In the genomic region with DNA sequence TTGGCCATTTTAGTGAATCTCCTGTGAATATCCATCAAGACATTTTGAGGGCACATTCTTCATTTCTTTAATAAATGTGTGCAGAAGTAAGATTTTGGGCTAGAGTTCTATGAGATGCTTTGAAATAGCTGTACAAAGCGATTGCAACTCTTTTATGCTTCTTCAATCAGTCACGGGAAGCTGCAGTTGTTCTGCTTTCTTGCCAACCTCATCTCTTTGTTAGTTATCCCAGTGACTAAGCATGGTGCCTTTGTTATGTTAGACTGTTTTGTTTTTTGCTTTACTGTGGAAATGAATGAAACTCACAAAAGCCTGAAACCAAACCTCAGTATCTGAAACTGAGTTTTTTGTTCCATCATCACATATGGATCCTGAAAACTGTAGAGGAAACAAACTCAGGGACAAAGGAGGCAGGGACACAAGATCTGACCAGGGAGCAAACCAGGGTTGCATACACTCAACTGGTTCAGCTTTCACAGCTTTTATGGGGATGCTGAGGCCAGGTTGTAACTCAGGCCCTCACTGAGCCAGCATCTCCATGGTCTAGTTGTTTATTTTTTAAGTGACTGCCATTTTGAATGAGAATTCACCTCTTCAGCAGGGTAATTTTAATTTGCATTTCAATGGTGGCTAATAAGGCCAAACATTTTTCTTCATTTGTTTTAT, we compare ENCODE assay signal across 26 mouse cellular contexts.
A peak's percentile ranks its signal among the peaks of the same experiment; 100 is the strongest.
DNase-seq lines count a peak whose midpoint lies in the region; ATAC-seq lines count a peak whose summit lies in the region.
"Had no signal": no experiment of that assay in that cellular context is flagged by ENCODE, and none has a peak within 500 bp of the region (broad histone marks: within the 10 kb centered on the region; RNA-seq: fewer than 3 reads in every experiment).

No protein-coding gene starts in this region.

- H3K4me3 ChIP-seq in hindbrain, embryonic 10.5 days: no peak overlapping the region
- no peak overlapping the region for H3K4me3 ChIP-seq in hindbrain, embryonic 12.5 days
- no peak overlapping the region for H3K4me3 ChIP-seq in forebrain, embryonic 14.5 days (ENCODE audit: low read depth, low read length)
- no peak overlapping the region for H3K4me3 ChIP-seq in hindbrain, embryonic 14.5 days (replicated peaks; ENCODE audit: low read length)
- H3K4me3 ChIP-seq in heart, embryonic 11.5 days (ENCODE audit: low read depth, low read length): no peak overlapping the region
- H3K4me3 ChIP-seq: embryonic facial prominence, embryonic 15.5 days; heart, embryonic 12.5 days; hindbrain, embryonic 15.5 days; layer of hippocampus, adult 2 months; limb, embryonic 10.5 days; neural tube, embryonic 12.5 days had no signal

- 0 out of 2 replicates have a peak, but pooled peaks cover 3% of the 10 kb centered on the region for H3K4me1 ChIP-seq in hindbrain, embryonic 10.5 days (replicated peaks)
- H3K4me1 ChIP-seq in hindbrain, embryonic 12.5 days: no peaks in the 10 kb centered on the region
- no peaks in the 10 kb centered on the region for H3K4me1 ChIP-seq in forebrain, embryonic 14.5 days (ENCODE audit: control insufficient read depth, insufficient read depth, low read length)
- no peaks in the 10 kb centered on the region for H3K4me1 ChIP-seq in hindbrain, embryonic 14.5 days (replicated peaks; ENCODE audit: control insufficient read depth, insufficient read depth, low read length)
- H3K4me1 ChIP-seq in heart, embryonic 11.5 days (ENCODE audit: control insufficient read depth, insufficient read depth, low read length): no peaks in the 10 kb centered on the region
- H3K4me1 ChIP-seq: embryonic facial prominence, embryonic 15.5 days; hindbrain, embryonic 15.5 days; limb, embryonic 10.5 days; neural tube, embryonic 12.5 days had no signal

- 36% methylated on average over 2 of the region's 2 CpGs for WGBS in hindbrain, embryonic 10.5 days
- WGBS in hindbrain, embryonic 12.5 days: 43% methylated on average over 2 of the region's 2 CpGs
- WGBS in forebrain, embryonic 14.5 days: 13% methylated on average over 2 of the region's 2 CpGs
- WGBS in hindbrain, embryonic 14.5 days: 17% methylated on average over 2 of the region's 2 CpGs
- WGBS in heart, embryonic 11.5 days (ENCODE audit: insufficient replicate concordance): 80% methylated on average over 2 of the region's 2 CpGs

- H3K4me2 ChIP-seq in hindbrain, embryonic 12.5 days (replicated peaks): no peak overlapping the region
- H3K4me2 ChIP-seq in forebrain, embryonic 14.5 days (ENCODE audit: low read length): no peak overlapping the region
- no peak overlapping the region for H3K4me2 ChIP-seq in hindbrain, embryonic 14.5 days (replicated peaks)
- H3K4me2 ChIP-seq in heart, embryonic 11.5 days: no peak overlapping the region
- H3K4me2 ChIP-seq: embryonic facial prominence, embryonic 15.5 days; heart, embryonic 12.5 days; hindbrain, embryonic 15.5 days; neural tube, embryonic 12.5 days had no signal

- no peak; the same call in 1 of the 2 replicates for ATAC-seq in hindbrain, embryonic 12.5 days (ENCODE audit: low FRiP score)
- peak; percentile 72; the same call in 1 of the 2 replicates for ATAC-seq in forebrain, embryonic 14.5 days
- peak; percentile 69; the same call in 1 of the 2 replicates for ATAC-seq in hindbrain, embryonic 14.5 days (ENCODE audit: low FRiP score)
- ATAC-seq in CD4-positive, CD25-positive, alpha-beta regulatory T cell, adult 4 months: no peak
- ATAC-seq in heart, embryonic 11.5 days (replicated peaks; ENCODE audit: insufficient number of reproducible peaks, low FRiP score, low TSS enrichment): no peak
- ATAC-seq: intestine, embryonic 16.5 days had no signal

- H3K27me3 ChIP-seq in hindbrain, embryonic 10.5 days (ENCODE audit: insufficient read depth, poor library complexity, severe bottlenecking): no peaks in the 10 kb centered on the region
- no peaks in the 10 kb centered on the region for H3K27me3 ChIP-seq in hindbrain, embryonic 12.5 days
- no peaks in the 10 kb centered on the region for H3K27me3 ChIP-seq in forebrain, embryonic 14.5 days (replicated peaks; ENCODE audit: control insufficient read depth, insufficient read depth, low read length)
- H3K27me3 ChIP-seq in hindbrain, embryonic 14.5 days (ENCODE audit: control insufficient read depth, insufficient read depth, low read length): no peaks in the 10 kb centered on the region
- H3K27me3 ChIP-seq in heart, embryonic 11.5 days (ENCODE audit: control insufficient read depth, insufficient read depth, low read length): no peaks in the 10 kb centered on the region
- H3K27me3 ChIP-seq: embryonic facial prominence, embryonic 15.5 days; heart, embryonic 12.5 days; hindbrain, embryonic 15.5 days; neural tube, embryonic 12.5 days had no signal

- no peaks in the 10 kb centered on the region for H3K36me3 ChIP-seq in hindbrain, embryonic 10.5 days
- no peaks in the 10 kb centered on the region for H3K36me3 ChIP-seq in hindbrain, embryonic 12.5 days
- H3K36me3 ChIP-seq in forebrain, embryonic 14.5 days (ENCODE audit: control insufficient read depth, insufficient read depth, low read length): no peaks in the 10 kb centered on the region
- no peaks in the 10 kb centered on the region for H3K36me3 ChIP-seq in hindbrain, embryonic 14.5 days (replicated peaks; ENCODE audit: control insufficient read depth, insufficient read depth)
- no peaks in the 10 kb centered on the region for H3K36me3 ChIP-seq in heart, embryonic 11.5 days (ENCODE audit: control insufficient read depth, insufficient read depth, low read length)
- H3K36me3 ChIP-seq: embryonic facial prominence, embryonic 15.5 days; heart, embryonic 12.5 days; hindbrain, embryonic 15.5 days; limb, embryonic 10.5 days; neural tube, embryonic 12.5 days had no signal

- no peak overlapping the region for H3K9ac ChIP-seq in hindbrain, embryonic 12.5 days
- H3K9ac ChIP-seq in forebrain, embryonic 14.5 days (ENCODE audit: low read length): no peak overlapping the region
- no peak overlapping the region for H3K9ac ChIP-seq in hindbrain, embryonic 14.5 days
- H3K9ac ChIP-seq in heart, embryonic 11.5 days (ENCODE audit: low read depth, low read length): no peak overlapping the region
- H3K9ac ChIP-seq: embryonic facial prominence, embryonic 15.5 days; heart, embryonic 12.5 days; hindbrain, embryonic 15.5 days; neural tube, embryonic 12.5 days had no signal

- no peaks in the 10 kb centered on the region for H3K9me3 ChIP-seq in hindbrain, embryonic 10.5 days
- no peaks in the 10 kb centered on the region for H3K9me3 ChIP-seq in hindbrain, embryonic 12.5 days (replicated peaks)
- no peaks in the 10 kb centered on the region for H3K9me3 ChIP-seq in forebrain, embryonic 14.5 days (replicated peaks; ENCODE audit: control insufficient read depth, low read length)
- H3K9me3 ChIP-seq in hindbrain, embryonic 14.5 days (ENCODE audit: control insufficient read depth, low read length): no peaks in the 10 kb centered on the region
- no peaks in the 10 kb centered on the region for H3K9me3 ChIP-seq in heart, embryonic 11.5 days (replicated peaks; ENCODE audit: control insufficient read depth, low read length)
- H3K9me3 ChIP-seq: embryonic facial prominence, embryonic 15.5 days; heart, embryonic 12.5 days; hindbrain, embryonic 15.5 days; limb, embryonic 10.5 days; neural tube, embryonic 12.5 days had no signal

- DNase-seq in hindbrain, embryonic 10.5 days (ENCODE audit: low spot score): no peak
- peak; percentile 43 for DNase-seq in R1 (ENCODE audit: low read depth, low spot score)
- peak; percentile 31 for DNase-seq in forebrain, embryonic 14.5 days (ENCODE audit: low spot score)
- no peak for DNase-seq in hindbrain, embryonic 14.5 days (ENCODE audit: low spot score)
- no peak for DNase-seq in urinary bladder, postnatal 36 days (ENCODE audit: low spot score in 2 of 2)
- DNase-seq: B cell, adult 2 months; cerebellum, adult 18-20 months; cerebellum, postnatal 14 days; embryo, embryonic 11 days; gastrocnemius, postnatal 10 days; heart, adult 11 months; heart, postnatal 10 days; kidney, postnatal 25 days; lung, postnatal 4 days; retina, postnatal 1 day; thymus, adult 2 months had no signal

- peak overlapping the region; percentile 53; the same call in 1 of the 2 replicates for H3K27ac ChIP-seq in hindbrain, embryonic 10.5 days
- H3K27ac ChIP-seq in hindbrain, embryonic 12.5 days: no peak overlapping the region
- no peak overlapping the region for H3K27ac ChIP-seq in forebrain, embryonic 14.5 days (ENCODE audit: low read depth, low read length)
- no peak overlapping the region for H3K27ac ChIP-seq in hindbrain, embryonic 14.5 days
- H3K27ac ChIP-seq in heart, embryonic 11.5 days (ENCODE audit: low read depth, low read length): no peak overlapping the region
- H3K27ac ChIP-seq: embryonic facial prominence, embryonic 15.5 days; hindbrain, embryonic 15.5 days; layer of hippocampus, adult 2 months; limb, embryonic 10.5 days; neural tube, embryonic 12.5 days had no signal

Comparison
In these comparisons a context has a peak if more than half of its experiments do, and no peak if none do; other contexts are left out.
1. ATAC-seq: peak in forebrain, embryonic 14.5 days (single experiment) and hindbrain, embryonic 14.5 days (single experiment); none in hindbrain, embryonic 12.5 days (single experiment), CD4-positive, CD25-positive, alpha-beta regulatory T cell, adult 4 months (single experiment) and heart, embryonic 11.5 days (single experiment).
2. DNase-seq: peak in R1 (single experiment) and forebrain, embryonic 14.5 days (single experiment); none in hindbrain, embryonic 10.5 days (single experiment), hindbrain, embryonic 14.5 days (single experiment) and urinary bladder, postnatal 36 days (0 of 2).